Mouse (Mus musculus): ENCODE measurements around the gene Atad2b.

GRCm38 (mm10) chr12:4888739-4889138, 28.4 kb upstream of the Atad2b start:
- TF ChIP-seq CTCF (IDR thresholded peaks at IDR 0.05; ENCODE audit: borderline replicate concordance, extremely low read depth, insufficient read depth, insufficient read length) (no peak), POLR2A (IDR thresholded peaks at IDR 0.05; ENCODE audit: borderline replicate concordance, extremely low read depth, insufficient read depth, insufficient read length, poor library complexity, severe bottlenecking) (no peak)
